Mouse (Mus musculus) kidney, embryonic 15.5 days (tissue): ENCODE data around the gene Lefty1. TPM values are rescaled to one million over a fixed set of nuclear protein-coding genes. Genes with fewer than 3 reads are reported as not detected.

Source experiments
- polyA plus RNA-seq: library from polyadenylated mRNA; unstranded; fragments of >200 nt; fragmentation: Nextera tagmentation; extraction: Ambion mirVana; gene quantifications from 2 replicates; pipeline ENCODE4 v1.2.1, GENCODE M21; 2015

Gene Lefty1
- polyA plus RNA-seq, 1 experiment from 2014 or later: 1.3 TPM

Other genes starting within 250 kb of the Lefty1 start
- gene Mixl1, start 238.0 kb upstream of the Lefty1 start, polyA plus RNA-seq: 0.39 and 0.59 TPM in 2 replicates
- gene Acbd3, start 209.0 kb upstream of the Lefty1 start, polyA plus RNA-seq: 22.1 and 24.2 TPM in 2 replicates
- 2,677 and 2,753 TPM in 2 replicates for gene H3f3a, start 121.1 kb upstream of the Lefty1 start, polyA plus RNA-seq
- gene Sde2, start 83.9 kb upstream of the Lefty1 start, polyA plus RNA-seq: 37.0 and 38.7 TPM in 2 replicates
- gene Lefty2, start 41.9 kb upstream of the Lefty1 start, polyA plus RNA-seq: 0.12 TPM in 1 of 2 replicates, not detected in the other
- 96.2 and 103 TPM in 2 replicates for gene Pycr2, start 30.7 kb upstream of the Lefty1 start, polyA plus RNA-seq
- 10.2 and 12.5 TPM in 2 replicates for gene Tmem63a, start 7.3 kb downstream of the Lefty1 start, polyA plus RNA-seq
- gene Ephx1, start 85.9 kb downstream of the Lefty1 start, polyA plus RNA-seq: 5.7 and 5.8 TPM in 2 replicates
- gene 9130409I23Rik, start 116.2 kb downstream of the Lefty1 start, polyA plus RNA-seq: not detected in 2 replicates
- gene Nvl, start 209.2 kb downstream of the Lefty1 start, polyA plus RNA-seq: 38.3 and 38.5 TPM in 2 replicates
- 120 and 136 TPM in 2 replicates for gene Cnih4, start 209.7 kb downstream of the Lefty1 start, polyA plus RNA-seq